Mouse (Mus musculus): ENCODE results near the gene Acbd3. TPM values are rescaled to one million over a fixed set of nuclear protein-coding genes. Genes with fewer than 3 reads are reported as not detected.

Acbd3 gene
- polyA plus RNA-seq, 1 experiment from 2014 or later: 22.8 TPM

GRCm38 (mm10) chr1:180781250-180781649 lies 55.4 kb downstream of the Acbd3 start:
- Histone ChIP-seq H3K4me1 (replicated peaks; ENCODE audit: control insufficient read depth, insufficient read depth, low read length) (peaks cover 6% of the 10 kb centered on the region), H3K9ac (ENCODE audit: low read length) (no peak overlapping the region), H3K9me3 (ENCODE audit: control insufficient read depth, low read length) (no peaks in the 10 kb centered on the region), H3K36me3 (ENCODE audit: control insufficient read depth, insufficient read depth, low read length) (no peaks in the 10 kb centered on the region), H3K27me3 (ENCODE audit: control insufficient read depth, insufficient read depth, low read length) (no peaks in the 10 kb centered on the region), H3K4me3 (ENCODE audit: low read depth, low read length) (no peak overlapping the region), H3K27ac (ENCODE audit: low read depth, low read length) (no peak overlapping the region), H3K4me2 (ENCODE audit: low read depth, low read length, severe bottlenecking) (no peak overlapping the region)
- DNase-seq (ENCODE audit: low spot score) (no peak), ATAC-seq (replicated peaks; ENCODE audit: low FRiP score) (no peak)
- WGBS: 89% methylated on average over 5 of the region's 5 CpGs

GRCm38 (mm10) chr1:180782906-180783579 lies 57.2 kb downstream of the Acbd3 start:
- Histone ChIP-seq H3K4me2 (ENCODE audit: low read depth, low read length, severe bottlenecking) (no peak overlapping the region), H3K27me3 (ENCODE audit: control insufficient read depth, insufficient read depth, low read length) (no peaks in the 10 kb centered on the region)

GRCm38 (mm10) chr1:180783580-180783928 lies 57.7 kb downstream of the Acbd3 start:
- DNase-seq (ENCODE audit: low spot score): no peak
- no peaks in the 10 kb centered on the region for H3K36me3 ChIP-seq (ENCODE audit: control insufficient read depth, insufficient read depth, low read length)
- no peaks in the 10 kb centered on the region for H3K27me3 ChIP-seq (ENCODE audit: control insufficient read depth, insufficient read depth, low read length)
- H3K4me1 ChIP-seq (replicated peaks; ENCODE audit: control insufficient read depth, insufficient read depth, low read length): no peaks in the 10 kb centered on the region
- no peak overlapping the region for H3K4me3 ChIP-seq (ENCODE audit: low read depth, low read length)
- WGBS: 31% methylated on average over 3 of the region's 3 CpGs
- no peak for ATAC-seq (replicated peaks; ENCODE audit: low FRiP score)
- H3K9me3 ChIP-seq (ENCODE audit: control insufficient read depth, low read length): no peaks in the 10 kb centered on the region
- no peak overlapping the region for H3K27ac ChIP-seq (ENCODE audit: low read depth, low read length)
- no peak overlapping the region for H3K4me2 ChIP-seq (ENCODE audit: low read depth, low read length, severe bottlenecking)
- H3K9ac ChIP-seq (ENCODE audit: low read length): no peak overlapping the region

More at GRCm38 (mm10) chr1:180782906-180783579, 57.2 kb downstream of the Acbd3 start:
- H3K9ac ChIP-seq (ENCODE audit: low read length): no peak overlapping the region
- DNase-seq (ENCODE audit: low spot score) (no peak), ATAC-seq (replicated peaks; ENCODE audit: low FRiP score) (no peak)
- 65% methylated on average over 9 of the region's 9 CpGs for WGBS
- H3K27ac ChIP-seq (ENCODE audit: low read depth, low read length): no peak overlapping the region
- no peaks in the 10 kb centered on the region for H3K36me3 ChIP-seq (ENCODE audit: control insufficient read depth, insufficient read depth, low read length)
- no peaks in the 10 kb centered on the region for H3K9me3 ChIP-seq (ENCODE audit: control insufficient read depth, low read length)
- no peak overlapping the region for H3K4me3 ChIP-seq (ENCODE audit: low read depth, low read length)
- H3K4me1 ChIP-seq (replicated peaks; ENCODE audit: control insufficient read depth, insufficient read depth, low read length): 0 out of 2 replicates have a peak, but pooled peaks cover 2% of the 10 kb centered on the region

GRCm38 (mm10) chr1:180791821-180792480 lies 66.1 kb downstream of the Acbd3 start:
- Histone ChIP-seq H3K9me3 (ENCODE audit: control insufficient read depth, low read length) (no peaks in the 10 kb centered on the region), H3K27me3 (ENCODE audit: control insufficient read depth, insufficient read depth, low read length) (no peaks in the 10 kb centered on the region), H3K4me1 (replicated peaks; ENCODE audit: control insufficient read depth, insufficient read depth, low read length) (peaks cover 9% of the 10 kb centered on the region; the same call in 1 of the 2 replicates), H3K4me2 (ENCODE audit: low read depth, low read length, severe bottlenecking) (no peak overlapping the region), H3K4me3 (ENCODE audit: low read depth, low read length) (no peak overlapping the region), H3K36me3 (ENCODE audit: control insufficient read depth, insufficient read depth, low read length) (no peaks in the 10 kb centered on the region), H3K9ac (ENCODE audit: low read length) (no peak overlapping the region), H3K27ac (ENCODE audit: low read depth, low read length) (no peak overlapping the region)
- ATAC-seq (replicated peaks; ENCODE audit: low FRiP score): no peak
- 86% methylated on average over 14 of the region's 14 CpGs for WGBS
- DNase-seq (ENCODE audit: low spot score): no peak

GRCm38 (mm10) chr1:180792814-180793213 lies 67.0 kb downstream of the Acbd3 start:
- ATAC-seq (replicated peaks; ENCODE audit: low FRiP score): no peak
- Histone ChIP-seq H3K27me3 (ENCODE audit: control insufficient read depth, insufficient read depth, low read length) (no peaks in the 10 kb centered on the region), H3K4me1 (replicated peaks; ENCODE audit: control insufficient read depth, insufficient read depth, low read length) (peaks cover 9% of the 10 kb centered on the region; the same call in 1 of the 2 replicates), H3K36me3 (ENCODE audit: control insufficient read depth, insufficient read depth, low read length) (no peaks in the 10 kb centered on the region), H3K9me3 (ENCODE audit: control insufficient read depth, low read length) (no peaks in the 10 kb centered on the region), H3K4me2 (ENCODE audit: low read depth, low read length, severe bottlenecking) (no peak overlapping the region), H3K4me3 (ENCODE audit: low read depth, low read length) (no peak overlapping the region), H3K9ac (ENCODE audit: low read length) (no peak overlapping the region), H3K27ac (ENCODE audit: low read depth, low read length) (no peak overlapping the region)
- WGBS: 87% methylated on average over 4 of the region's 4 CpGs
- no peak for DNase-seq (ENCODE audit: low spot score)

GRCm38 (mm10) chr1:180793445-180794117 lies 67.7 kb downstream of the Acbd3 start:
- no peaks in the 10 kb centered on the region for H3K9me3 ChIP-seq (ENCODE audit: control insufficient read depth, low read length)
- peaks cover 9% of the 10 kb centered on the region; the same call in 1 of the 2 replicates for H3K4me1 ChIP-seq (replicated peaks; ENCODE audit: control insufficient read depth, insufficient read depth, low read length)
- 15% methylated on average over 18 of the region's 18 CpGs for WGBS
- DNase-seq (ENCODE audit: low spot score): no peak
- peak overlapping the region; percentile 87 for H3K4me2 ChIP-seq (ENCODE audit: low read depth, low read length, severe bottlenecking)
- H3K27me3 ChIP-seq (ENCODE audit: control insufficient read depth, insufficient read depth, low read length): no peaks in the 10 kb centered on the region
- no peaks in the 10 kb centered on the region for H3K36me3 ChIP-seq (ENCODE audit: control insufficient read depth, insufficient read depth, low read length)
- ATAC-seq (replicated peaks; ENCODE audit: low FRiP score): peak; percentile 50
- peak overlapping the region; percentile 56 for H3K9ac ChIP-seq (ENCODE audit: low read length)
- peak overlapping the region; percentile 34 for H3K4me3 ChIP-seq (ENCODE audit: low read depth, low read length)
- H3K27ac ChIP-seq (ENCODE audit: low read depth, low read length): no peak overlapping the region

GRCm38 (mm10) chr1:180794170-180794569 lies 68.3 kb downstream of the Acbd3 start:
- peak; percentile 83 for DNase-seq (ENCODE audit: low spot score)
- Histone ChIP-seq H3K27me3 (ENCODE audit: control insufficient read depth, insufficient read depth, low read length) (no peaks in the 10 kb centered on the region), H3K36me3 (ENCODE audit: control insufficient read depth, insufficient read depth, low read length) (no peaks in the 10 kb centered on the region), H3K4me1 (replicated peaks; ENCODE audit: control insufficient read depth, insufficient read depth, low read length) (peaks cover 9% of the 10 kb centered on the region; the same call in 1 of the 2 replicates), H3K27ac (ENCODE audit: low read depth, low read length) (no peak overlapping the region), H3K9me3 (ENCODE audit: control insufficient read depth, low read length) (no peaks in the 10 kb centered on the region), H3K4me2 (ENCODE audit: low read depth, low read length, severe bottlenecking) (peak overlapping the region; percentile 87), H3K4me3 (ENCODE audit: low read depth, low read length) (peak overlapping the region; percentile 34), H3K9ac (ENCODE audit: low read length) (peak overlapping the region; percentile 56)
- 1% methylated on average over 21 of the region's 21 CpGs for WGBS
- peak; percentile 88 for ATAC-seq (replicated peaks; ENCODE audit: low FRiP score)

GRCm38 (mm10) chr1:180798660-180799059 lies 72.8 kb downstream of the Acbd3 start:
- Histone ChIP-seq H3K4me1 (replicated peaks; ENCODE audit: control insufficient read depth, insufficient read depth, low read length) (peaks cover 9% of the 10 kb centered on the region; the same call in 1 of the 2 replicates), H3K36me3 (ENCODE audit: control insufficient read depth, insufficient read depth, low read length) (peaks cover 2% of the 10 kb centered on the region; the same call in 1 of the 2 replicates), H3K9me3 (ENCODE audit: control insufficient read depth, low read length) (no peaks in the 10 kb centered on the region), H3K4me3 (ENCODE audit: low read depth, low read length) (no peak overlapping the region), H3K4me2 (ENCODE audit: low read depth, low read length, severe bottlenecking) (no peak overlapping the region), H3K27ac (ENCODE audit: low read depth, low read length) (no peak overlapping the region), H3K27me3 (ENCODE audit: control insufficient read depth, insufficient read depth, low read length) (no peaks in the 10 kb centered on the region), H3K9ac (ENCODE audit: low read length) (no peak overlapping the region)
- no peak for DNase-seq (ENCODE audit: low spot score)
- no peak for ATAC-seq (replicated peaks; ENCODE audit: low FRiP score)
- 96% methylated on average over 5 of the region's 5 CpGs for WGBS
